Mouse (Mus musculus): ENCODE data around the gene Elovl6. TPM values are rescaled to one million over a fixed set of nuclear protein-coding genes. Genes with fewer than 3 reads are reported as not detected.

The Elovl6 gene
- polyA plus RNA-seq, 1 experiment from 2014 or later = 40.5 TPM

- H3K4me3 ChIP-seq (ENCODE audit: low read length) = no peak overlapping the region
- H3K4me1 ChIP-seq (ENCODE audit: insufficient read depth, low read length) = peaks cover 14% of the 10 kb centered on the region
- H3K27me3 ChIP-seq (ENCODE audit: insufficient read depth, low read length) = no peaks in the 10 kb centered on the region
- H3K27ac ChIP-seq (ENCODE audit: low read length) = no peak overlapping the region
- H3K9ac ChIP-seq (replicated peaks; ENCODE audit: low read length) = no peak overlapping the region
- H3K36me3 ChIP-seq (ENCODE audit: insufficient read depth, low read length) = peaks cover 21% of the 10 kb centered on the region
- WGBS = 71% methylated on average over 5 of the region's 5 CpGs
- no peak for ATAC-seq (ENCODE audit: low FRiP score, low TSS enrichment)
- H3K9me3 ChIP-seq (ENCODE audit: low read length) = peaks cover 3% of the 10 kb centered on the region; the same call in 1 of the 2 replicates
- no peak overlapping the region for H3K4me2 ChIP-seq (replicated peaks; ENCODE audit: low read depth, low read length)
These were observed 39.5 kb downstream of the Elovl6 start for GRCm38 (mm10) chr3:129571642-129572041.

DNA sequence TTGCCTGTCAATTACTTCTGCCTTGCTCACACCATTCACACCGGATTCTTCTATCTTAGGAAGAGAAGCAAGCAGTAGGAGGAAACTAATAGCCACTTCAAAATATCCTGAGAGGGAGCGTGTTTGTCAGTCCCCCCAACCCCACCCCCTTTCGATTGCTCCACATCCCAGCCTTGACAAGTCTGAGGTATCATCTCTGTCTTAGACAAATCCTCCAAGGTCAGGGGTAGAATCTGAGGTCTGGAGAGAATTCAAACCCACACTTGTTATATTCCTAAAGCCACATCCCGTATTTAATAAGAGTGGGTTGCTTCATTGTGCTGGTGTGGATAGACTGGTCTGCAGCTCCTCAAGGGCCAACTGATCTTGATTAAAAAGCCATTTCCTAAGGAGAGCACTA is 40.8 kb downstream of the Elovl6 start:
- Histone ChIP-seq H3K36me3 (ENCODE audit: insufficient read depth, low read length) (peaks cover 22% of the 10 kb centered on the region), H3K4me1 (ENCODE audit: insufficient read depth, low read length) (peaks cover 14% of the 10 kb centered on the region), H3K9ac (replicated peaks; ENCODE audit: low read length) (no peak overlapping the region), H3K4me2 (replicated peaks; ENCODE audit: low read depth, low read length) (no peak overlapping the region), H3K4me3 (ENCODE audit: low read length) (no peak overlapping the region), H3K27ac (ENCODE audit: low read length) (no peak overlapping the region), H3K27me3 (ENCODE audit: insufficient read depth, low read length) (no peaks in the 10 kb centered on the region), H3K9me3 (ENCODE audit: low read length) (peaks cover 4% of the 10 kb centered on the region; the same call in 1 of the 2 replicates)
- 90% methylated on average over 4 of the region's 4 CpGs for WGBS
- ATAC-seq (ENCODE audit: low FRiP score, low TSS enrichment) = no peak

GRCm38 (mm10) chr3:129573609-129574008 is 41.5 kb downstream of the Elovl6 start:
- no peaks in the 10 kb centered on the region for H3K27me3 ChIP-seq (ENCODE audit: insufficient read depth, low read length)
- no peak overlapping the region for H3K4me3 ChIP-seq (ENCODE audit: low read length)
- peaks cover 20% of the 10 kb centered on the region for H3K4me1 ChIP-seq (ENCODE audit: insufficient read depth, low read length)
- H3K27ac ChIP-seq (ENCODE audit: low read length) = no peak overlapping the region
- peaks cover 4% of the 10 kb centered on the region; the same call in 1 of the 2 replicates for H3K9me3 ChIP-seq (ENCODE audit: low read length)
- H3K36me3 ChIP-seq (ENCODE audit: insufficient read depth, low read length) = peaks cover 22% of the 10 kb centered on the region
- H3K4me2 ChIP-seq (replicated peaks; ENCODE audit: low read depth, low read length) = no peak overlapping the region
- ATAC-seq (ENCODE audit: low FRiP score, low TSS enrichment) = 0 out of 2 replicates have a peak, but pooled peaks have one; percentile 9
- H3K9ac ChIP-seq (replicated peaks; ENCODE audit: low read length) = no peak overlapping the region
- WGBS = 67% methylated on average over 4 of the region's 4 CpGs

DNA sequence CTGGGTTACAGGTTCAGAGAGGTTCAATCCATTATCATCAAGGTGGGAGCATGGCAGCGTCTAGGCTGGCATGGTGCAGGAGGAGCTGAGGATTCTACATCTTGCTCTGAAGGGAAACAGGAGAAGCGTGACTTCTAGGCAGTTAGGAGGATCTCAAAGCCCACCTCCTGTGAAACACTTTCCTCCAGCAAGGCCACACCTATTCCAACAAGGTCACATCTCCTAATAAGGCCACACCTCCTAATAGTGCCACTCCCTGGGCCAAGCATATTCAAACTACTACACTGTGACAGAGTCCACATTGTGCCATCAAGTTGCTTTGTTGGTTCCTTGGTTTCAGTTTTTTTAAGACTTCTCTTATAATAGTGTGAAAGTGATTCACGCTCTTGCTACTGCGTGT is 42.9 kb downstream of the Elovl6 start:
- peaks cover 22% of the 10 kb centered on the region for H3K36me3 ChIP-seq (ENCODE audit: insufficient read depth, low read length)
- no peak overlapping the region for H3K27ac ChIP-seq (ENCODE audit: low read length)
- no peaks in the 10 kb centered on the region for H3K27me3 ChIP-seq (ENCODE audit: insufficient read depth, low read length)
- no peak overlapping the region for H3K9ac ChIP-seq (replicated peaks; ENCODE audit: low read length)
- 92% methylated on average over 4 of the region's 4 CpGs for WGBS
- peaks cover 18% of the 10 kb centered on the region; the same call in 1 of the 2 replicates for H3K4me1 ChIP-seq (ENCODE audit: insufficient read depth, low read length)
- ATAC-seq (ENCODE audit: low FRiP score, low TSS enrichment) = no peak
- H3K9me3 ChIP-seq (ENCODE audit: low read length) = peaks cover 4% of the 10 kb centered on the region; the same call in 1 of the 2 replicates
- H3K4me3 ChIP-seq (ENCODE audit: low read length) = no peak overlapping the region
- no peak overlapping the region for H3K4me2 ChIP-seq (replicated peaks; ENCODE audit: low read depth, low read length)

GRCm38 (mm10) chr3:129576522-129576921 is 44.4 kb downstream of the Elovl6 start:
- Histone ChIP-seq H3K27me3 (ENCODE audit: insufficient read depth, low read length) (no peaks in the 10 kb centered on the region), H3K27ac (ENCODE audit: low read length) (no peak overlapping the region), H3K9ac (replicated peaks; ENCODE audit: low read length) (no peak overlapping the region), H3K9me3 (ENCODE audit: low read length) (peaks cover 4% of the 10 kb centered on the region; the same call in 1 of the 2 replicates), H3K4me1 (ENCODE audit: insufficient read depth, low read length) (peaks cover 16% of the 10 kb centered on the region; the same call in 1 of the 2 replicates), H3K36me3 (ENCODE audit: insufficient read depth, low read length) (peaks cover 17% of the 10 kb centered on the region), H3K4me3 (ENCODE audit: low read length) (no peak overlapping the region), H3K4me2 (replicated peaks; ENCODE audit: low read depth, low read length) (no peak overlapping the region)
- 94% methylated on average over 6 of the region's 6 CpGs for WGBS
- no peak for ATAC-seq (ENCODE audit: low FRiP score, low TSS enrichment)

DNA sequence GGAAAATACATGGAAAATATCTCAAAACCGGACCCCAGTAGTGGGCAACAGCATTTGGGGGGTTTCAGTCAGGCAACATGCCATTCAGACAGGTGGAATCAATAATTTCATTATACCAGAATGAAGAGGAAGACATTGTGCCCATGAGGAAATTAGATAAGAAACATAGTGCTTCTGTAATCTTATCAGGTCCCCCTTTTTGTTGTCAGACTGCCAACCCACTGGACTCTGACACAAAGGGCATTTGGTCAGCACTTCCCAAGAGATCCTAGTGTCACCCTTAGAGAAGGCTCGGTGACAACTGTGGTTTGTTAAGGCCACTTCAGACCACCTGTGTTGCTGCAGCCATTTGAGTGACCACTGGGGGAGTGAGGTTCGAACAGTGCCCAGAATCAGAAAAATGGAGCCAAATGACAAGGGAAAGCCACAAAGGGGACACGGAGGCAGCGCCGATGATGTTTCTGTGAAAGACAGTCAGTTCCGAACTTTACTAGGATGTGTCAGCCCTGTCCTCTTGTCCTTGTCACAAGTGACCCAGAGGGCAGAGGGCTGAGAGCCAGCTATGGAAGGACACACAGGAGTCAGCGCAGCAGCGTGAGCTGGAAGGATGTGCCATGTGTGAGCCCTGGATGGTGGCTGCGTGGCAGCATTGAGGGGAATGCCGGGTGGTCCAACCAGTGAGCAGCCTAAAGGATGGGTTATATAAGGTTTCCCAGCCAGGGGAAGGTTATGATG is 46.8 kb downstream of the Elovl6 start:
- Histone ChIP-seq H3K4me1 (ENCODE audit: insufficient read depth, low read length) (peaks cover 27% of the 10 kb centered on the region), H3K36me3 (ENCODE audit: insufficient read depth, low read length) (peaks cover 16% of the 10 kb centered on the region), H3K27me3 (ENCODE audit: insufficient read depth, low read length) (no peaks in the 10 kb centered on the region), H3K4me3 (ENCODE audit: low read length) (no peak overlapping the region), H3K27ac (ENCODE audit: low read length) (no peak overlapping the region), H3K9ac (replicated peaks; ENCODE audit: low read length) (no peak overlapping the region), H3K9me3 (ENCODE audit: low read length) (peaks cover 4% of the 10 kb centered on the region; the same call in 1 of the 2 replicates), H3K4me2 (replicated peaks; ENCODE audit: low read depth, low read length) (no peak overlapping the region)
- 0 out of 2 replicates have a peak, but pooled peaks have one; percentile 28 for ATAC-seq (ENCODE audit: low FRiP score, low TSS enrichment)
- 83% methylated on average over 11 of the region's 11 CpGs for WGBS

GRCm38 (mm10) chr3:129581024-129581423 is 48.9 kb downstream of the Elovl6 start:
- Histone ChIP-seq H3K4me3 (ENCODE audit: low read length) (no peak overlapping the region), H3K27me3 (ENCODE audit: insufficient read depth, low read length) (no peaks in the 10 kb centered on the region), H3K9me3 (ENCODE audit: low read length) (peaks cover 4% of the 10 kb centered on the region; the same call in 1 of the 2 replicates), H3K4me2 (replicated peaks; ENCODE audit: low read depth, low read length) (no peak overlapping the region), H3K36me3 (ENCODE audit: insufficient read depth, low read length) (peaks cover 8% of the 10 kb centered on the region), H3K27ac (ENCODE audit: low read length) (no peak overlapping the region), H3K4me1 (ENCODE audit: insufficient read depth, low read length) (peaks cover 27% of the 10 kb centered on the region), H3K9ac (replicated peaks; ENCODE audit: low read length) (no peak overlapping the region)
- no peak for ATAC-seq (ENCODE audit: low FRiP score, low TSS enrichment)
- WGBS = 65% methylated on average over 3 of the region's 3 CpGs

DNA sequence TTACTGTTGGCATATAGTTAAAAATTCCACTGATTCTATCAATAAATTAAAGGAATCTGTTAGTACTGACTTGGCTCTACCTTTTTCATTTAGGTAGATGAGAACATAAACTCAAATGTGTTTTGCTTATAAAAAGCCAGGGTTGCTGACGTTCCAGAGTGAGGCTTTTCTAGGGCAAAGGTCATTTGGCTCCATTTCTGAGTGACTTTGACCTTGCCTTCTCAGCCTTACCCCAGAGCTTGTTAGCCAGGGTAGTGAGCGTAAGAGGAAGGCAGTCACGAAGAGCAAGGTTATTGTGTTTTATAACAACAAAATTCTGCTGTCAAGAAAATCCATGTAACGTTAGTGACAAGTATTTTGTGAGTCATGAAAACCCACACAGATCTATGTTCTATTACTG is 50.3 kb downstream of the Elovl6 start:
- H3K4me1 ChIP-seq (ENCODE audit: insufficient read depth, low read length) = peaks cover 30% of the 10 kb centered on the region
- no peak overlapping the region for H3K27ac ChIP-seq (ENCODE audit: low read length)

GRCm38 (mm10) chr3:129583290-129583689 is 51.1 kb downstream of the Elovl6 start:
- H3K4me2 ChIP-seq (replicated peaks; ENCODE audit: low read depth, low read length) = no peak overlapping the region
- H3K36me3 ChIP-seq (ENCODE audit: insufficient read depth, low read length) = 0 out of 2 replicates have a peak, but pooled peaks cover 2% of the 10 kb centered on the region
- no peaks in the 10 kb centered on the region for H3K27me3 ChIP-seq (ENCODE audit: insufficient read depth, low read length)
- ATAC-seq (ENCODE audit: low FRiP score, low TSS enrichment) = no peak
- H3K9ac ChIP-seq (replicated peaks; ENCODE audit: low read length) = no peak overlapping the region
- no peak overlapping the region for H3K4me3 ChIP-seq (ENCODE audit: low read length)
- H3K27ac ChIP-seq (ENCODE audit: low read length) = 0 out of 2 replicates have a peak overlapping the region, but pooled peaks have one; percentile 43
- peaks cover 27% of the 10 kb centered on the region for H3K4me1 ChIP-seq (ENCODE audit: insufficient read depth, low read length)
- H3K9me3 ChIP-seq (ENCODE audit: low read length) = no peaks in the 10 kb centered on the region
- WGBS = 73% methylated on average over 5 of the region's 5 CpGs

More for the DNA sequence above, 50.3 kb downstream of the Elovl6 start:
- H3K9ac ChIP-seq (replicated peaks; ENCODE audit: low read length) = no peak overlapping the region
- no peaks in the 10 kb centered on the region for H3K27me3 ChIP-seq (ENCODE audit: insufficient read depth, low read length)
- no peak overlapping the region for H3K4me3 ChIP-seq (ENCODE audit: low read length)
- H3K9me3 ChIP-seq (ENCODE audit: low read length) = no peaks in the 10 kb centered on the region
- no peak overlapping the region for H3K4me2 ChIP-seq (replicated peaks; ENCODE audit: low read depth, low read length)
- 41% methylated on average over 4 of the region's 4 CpGs for WGBS
- no peak for ATAC-seq (ENCODE audit: low FRiP score, low TSS enrichment)
- 0 out of 2 replicates have a peak, but pooled peaks cover 2% of the 10 kb centered on the region for H3K36me3 ChIP-seq (ENCODE audit: insufficient read depth, low read length)

GRCm38 (mm10) chr3:129587916-129588315 is 55.8 kb downstream of the Elovl6 start:
- Histone ChIP-seq H3K4me3 (ENCODE audit: low read length) (no peak overlapping the region), H3K9me3 (ENCODE audit: low read length) (no peaks in the 10 kb centered on the region), H3K36me3 (ENCODE audit: insufficient read depth, low read length) (0 out of 2 replicates have a peak, but pooled peaks cover 6% of the 10 kb centered on the region), H3K9ac (replicated peaks; ENCODE audit: low read length) (no peak overlapping the region), H3K27me3 (ENCODE audit: insufficient read depth, low read length) (no peaks in the 10 kb centered on the region), H3K4me2 (replicated peaks; ENCODE audit: low read depth, low read length) (no peak overlapping the region), H3K27ac (ENCODE audit: low read length) (no peak overlapping the region), H3K4me1 (ENCODE audit: insufficient read depth, low read length) (peaks cover 17% of the 10 kb centered on the region; the same call in 1 of the 2 replicates)
- 93% methylated on average over 8 of the region's 8 CpGs for WGBS
- no peak for ATAC-seq (ENCODE audit: low FRiP score, low TSS enrichment)
